Mouse (Mus musculus) colon, adult 2 months (tissue): ENCODE results near the gene Vmn1r3. TPM values are rescaled to one million over a fixed set of nuclear protein-coding genes. Genes with fewer than 3 reads are reported as not detected.

Source experiments
- polyA plus RNA-seq: library from polyadenylated mRNA; depleted of rRNA; stranded (reverse); fragments of >200 nt; gene quantifications from 2 replicates; pipeline ENCODE4 v1.2.3, GENCODE M21; 2012; rRNA removed

Vmn1r3 gene
- polyA plus RNA-seq, result not detected in 2 replicates

DNA sequence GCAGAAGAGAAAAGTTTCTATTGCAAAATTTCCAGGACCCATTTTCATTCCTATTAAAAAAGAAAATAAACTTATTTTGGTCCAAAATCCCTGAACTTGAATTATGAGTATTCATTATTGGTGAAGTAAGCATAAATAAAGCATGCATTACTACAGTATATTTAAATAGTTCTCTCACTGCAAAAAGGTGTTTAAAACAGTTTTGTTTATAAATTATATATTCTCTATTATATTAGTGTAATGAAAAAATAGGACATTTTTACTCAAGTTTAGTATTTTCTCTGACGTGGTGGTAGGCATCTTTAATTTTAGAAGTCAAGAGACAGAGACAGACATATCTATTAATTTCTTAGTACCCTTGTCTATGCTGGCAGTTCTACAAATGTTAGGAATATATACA, at the start of gene Vmn1r3:
Gene Vmn1r3, minus strand, starts transcription at position 101 of the 400 bp plus-strand sequence.

DNA sequence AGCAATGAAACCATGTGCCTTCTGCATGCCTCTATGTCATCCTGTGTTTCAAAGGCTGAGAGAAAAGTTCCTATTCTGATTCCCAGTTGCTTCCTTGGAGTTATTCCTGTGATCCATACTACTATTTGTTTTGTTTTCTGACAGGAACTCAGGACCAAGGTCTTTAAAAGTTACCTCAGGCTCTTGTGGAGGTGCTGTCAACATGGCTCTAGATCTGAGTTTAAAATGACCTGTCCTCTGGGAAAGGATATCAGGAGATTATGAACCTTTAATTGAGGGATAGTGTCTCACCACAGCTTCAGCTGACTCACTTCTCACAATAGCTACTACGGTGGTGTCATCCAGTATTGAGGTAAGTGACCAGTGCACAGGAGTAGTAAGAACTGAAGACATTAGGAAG, 18.1 kb downstream of the Vmn1r3 start, which contains the start of gene Vmn1r2:
Gene Vmn1r2, plus strand, starts transcription at position 301 of the 400 bp plus-strand sequence.

Other genes starting within 250 kb of the Vmn1r3 start
- not detected in 2 replicates for gene Vmn1r2, start 18.0 kb downstream of the Vmn1r3 start, polyA plus RNA-seq